Comparison of ENCODE assay signal across 8 mouse cellular contexts in genomic region chr4:106848290-106849092, GRCm38 (mm10). TPM values are rescaled to one million over a fixed set of nuclear protein-coding genes. Genes with fewer than 3 reads are reported as not detected.
DNase-seq lines count a peak whose midpoint lies in the region; ATAC-seq lines count a peak whose summit lies in the region.

No protein-coding gene starts in this region.

- no peak for ATAC-seq in cerebellum, adult (ENCODE audit: insufficient number of reproducible peaks, low FRiP score, low TSS enrichment)
- ATAC-seq in forebrain, embryonic 13.5 days, result peak; percentile 33; the same call in 1 of the 2 replicates
- ATAC-seq in kidney, embryonic 16.5 days (ENCODE audit: low FRiP score, low TSS enrichment), result no peak
- 0 out of 2 replicates have a peak, but pooled peaks have one; percentile 14 for ATAC-seq in midbrain, embryonic 13.5 days

- intact Hi-C loops in left cerebral cortex, postnatal 25 days (cut with DNase I), result no loop called here

- WGBS in forebrain, embryonic 13.5 days, result 44% methylated on average over 12 of the region's 12 CpGs
- whole genome bisulfite sequencing in kidney, embryonic 16.5 days, result 43% methylated on average over 12 of the region's 12 CpGs
- 52% methylated on average over 12 of the region's 12 CpGs for WGBS in midbrain, embryonic 13.5 days

- peak overlapping the region; percentile 61; the same call in 1 of the 2 replicates for H3K27ac ChIP-seq in forebrain, embryonic 13.5 days
- H3K27ac ChIP-seq in kidney, embryonic 16.5 days (ENCODE audit: low read length), result peak overlapping the region; percentile 94
- H3K27ac ChIP-seq in midbrain, embryonic 13.5 days, result peak overlapping the region; percentile 25

- H3K27me3 ChIP-seq in forebrain, embryonic 13.5 days, result no peaks in the 10 kb centered on the region
- H3K27me3 ChIP-seq in kidney, embryonic 16.5 days (ENCODE audit: insufficient read depth, low read length), result no peaks in the 10 kb centered on the region
- H3K27me3 ChIP-seq in midbrain, embryonic 13.5 days, result no peaks in the 10 kb centered on the region

- peak overlapping the region; percentile 34 for H3K4me2 ChIP-seq in forebrain, embryonic 13.5 days
- peak overlapping the region; percentile 45 for H3K4me2 ChIP-seq in kidney, embryonic 16.5 days (replicated peaks; ENCODE audit: low read depth, low read length)
- no peak overlapping the region for H3K4me2 ChIP-seq in midbrain, embryonic 13.5 days (replicated peaks)

- H3K4me3 ChIP-seq in forebrain, embryonic 13.5 days, result no peak overlapping the region
- peak overlapping the region; percentile 9 for H3K4me3 ChIP-seq in kidney, embryonic 16.5 days (ENCODE audit: low read length)
- no peak overlapping the region for H3K4me3 ChIP-seq in midbrain, embryonic 13.5 days (replicated peaks)

- H3K36me3 ChIP-seq in forebrain, embryonic 13.5 days (ENCODE audit: poor library complexity, severe bottlenecking), result no peaks in the 10 kb centered on the region
- H3K36me3 ChIP-seq in kidney, embryonic 16.5 days (ENCODE audit: insufficient read depth, low read length), result no peaks in the 10 kb centered on the region
- H3K36me3 ChIP-seq in midbrain, embryonic 13.5 days, result no peaks in the 10 kb centered on the region

- 0 out of 2 replicates have a peak overlapping the region, but pooled peaks have one; percentile 27 for H3K9ac ChIP-seq in forebrain, embryonic 13.5 days
- peak overlapping the region; percentile 54; the same call in 1 of the 2 replicates for H3K9ac ChIP-seq in kidney, embryonic 16.5 days (replicated peaks; ENCODE audit: low read length)
- H3K9ac ChIP-seq in midbrain, embryonic 13.5 days (replicated peaks), result no peak overlapping the region

- peaks cover 23% of the 10 kb centered on the region for H3K4me1 ChIP-seq in forebrain, embryonic 13.5 days
- peaks cover 23% of the 10 kb centered on the region for H3K4me1 ChIP-seq in kidney, embryonic 16.5 days (ENCODE audit: insufficient read depth, low read length)
- H3K4me1 ChIP-seq in midbrain, embryonic 13.5 days (replicated peaks), result peaks cover 22% of the 10 kb centered on the region

- peak; percentile 47 for DNase-seq in cerebellum, adult 11 months
- DNase-seq in adipocyte (ENCODE audit: low spot score), result peak; percentile 70
- DNase-seq in left cerebral cortex, postnatal 25 days (ENCODE audit: low spot score in 2 of 2), result no peak
- no peak for DNase-seq in left cerebral cortex, adult 8-10 months (ENCODE audit: low spot score in 2 of 2)

- H3K9me3 ChIP-seq in forebrain, embryonic 13.5 days (replicated peaks), result no peaks in the 10 kb centered on the region
- no peaks in the 10 kb centered on the region for H3K9me3 ChIP-seq in kidney, embryonic 16.5 days (ENCODE audit: low read length)
- H3K9me3 ChIP-seq in midbrain, embryonic 13.5 days, result no peaks in the 10 kb centered on the region

RNA-seq across cellular contexts. Expression of gene Acot11, which starts 43.7 kb away (rescaled TPM):
- polyA plus RNA-seq in forebrain, embryonic 13.5 days (2015; fragmentation: Nextera tagmentation; extraction: Ambion mirVana), result 0.63 and 0.94 TPM in 2 replicates
- polyA plus RNA-seq in kidney, embryonic 16.5 days (2015; fragmentation: Nextera tagmentation; extraction: Ambion mirVana), result 2.8 and 2.9 TPM in 2 replicates
- polyA plus RNA-seq in midbrain, embryonic 13.5 days (2015; fragmentation: Nextera tagmentation; extraction: Ambion mirVana), result 1.00 and 1.4 TPM in 2 replicates
- 10 to 100 TPM; 39.1 to 53.0 TPM for total RNA-seq in left cerebral cortex, postnatal 25 days (2021)
- total RNA-seq in left cerebral cortex, adult 8-10 months (2022), result 10 to 100 TPM; 31.0 to 59.2 (median 51.8) TPM

Comparison
In these comparisons a context has a peak if more than half of its experiments do, and no peak if none do; other contexts are left out.
1. DNase-seq: peak in cerebellum, adult 11 months (single experiment) and adipocyte (single experiment); none in left cerebral cortex, postnatal 25 days (0 of 2) and left cerebral cortex, adult 8-10 months (0 of 2).
2. ATAC-seq: peak in forebrain, embryonic 13.5 days (single experiment) and midbrain, embryonic 13.5 days (single experiment); none in cerebellum, adult (single experiment) and kidney, embryonic 16.5 days (single experiment).
3. H3K27ac ChIP-seq: peak in every context shown above with its lines; median percentile 94 in kidney, embryonic 16.5 days; 61 in forebrain, embryonic 13.5 days; 25 in midbrain, embryonic 13.5 days.